Mouse (Mus musculus) heart, adult 2 months (tissue): ENCODE data around the gene Zbed4. TPM values are rescaled to one million over a fixed set of nuclear protein-coding genes. Genes with fewer than 3 reads are reported as not detected.
A peak's percentile ranks its signal among the peaks of the same experiment; 100 is the strongest.
"Not testable (repeated sequence)": the region's sequence is repeated elsewhere in the genome, so short reads cannot be mapped to it uniquely, and the experiment has no call there.

Experiments
- DNase-seq, 2 experiments: peaks; one replicate each; pipeline ENCODE4 v3.0.0; 2021
- H3K27ac ChIP-seq: fragments of 200-600 bp; 2 replicates; pipeline ENCODE4 v1.8.1; 2022
- H3K27me3 ChIP-seq: fragments of 200-500 bp; 2 replicates; pipeline ENCODE4 v1.6.1; 2012; ENCODE audit warnings: mild to moderate bottlenecking, low read length, inconsistent platforms, mixed read lengths; ENCODE audit not compliant: control insufficient read depth, insufficient read depth
- H3K36me3 ChIP-seq: fragments of 200-500 bp; 2 replicates; pipeline ENCODE4 v1.6.1; 2012; ENCODE audit warnings: low read length, inconsistent platforms; ENCODE audit not compliant: control insufficient read depth, insufficient read depth
- H3K4me1 ChIP-seq: fragments of 200-500 bp; 2 replicates; pipeline ENCODE4 v1.6.1; 2011; ENCODE audit warnings: low read length; ENCODE audit not compliant: control insufficient read depth, insufficient read depth
- H3K4me3 ChIP-seq: fragments of 200-600 bp; 2 replicates; pipeline ENCODE4 v1.8.1; 2022
- H3K79me2 ChIP-seq: fragments of 200-500 bp; replicated peaks from 2 replicates; pipeline ENCODE4 v1.6.1; 2012; ENCODE audit warnings: mild to moderate bottlenecking, inconsistent platforms, low read length, moderate library complexity, mixed read lengths; ENCODE audit not compliant: control insufficient read depth, insufficient read depth
- H3K9ac ChIP-seq: fragments of 200-500 bp; 2 replicates; pipeline ENCODE4 v1.6.1; 2012; ENCODE audit warnings: low read depth, mild to moderate bottlenecking, control low read depth, inconsistent platforms, low read length, mixed read lengths
- CTCF ChIP-seq: fragments of 200-600 bp; IDR thresholded peaks from 2 replicates; pipeline ENCODE4 v1.8.1; 2022; ENCODE audit warnings: antibody characterized with exemption, mild to moderate bottlenecking, moderate library complexity
- EP300 ChIP-seq: fragments of 200-500 bp; IDR thresholded peaks from 2 replicates; pipeline ENCODE4 v1.6.1; 2011; ENCODE audit warnings: low read depth, low read length, control low read depth; ENCODE audit not compliant: insufficient read depth
- POLR2A ChIP-seq: fragments of 200-500 bp; IDR thresholded peaks from 2 replicates; pipeline ENCODE4 v1.6.1; 2011; ENCODE audit warnings: mild to moderate bottlenecking, low read depth, low read length, control low read depth; ENCODE audit not compliant: insufficient read depth
- WGBS: fragments of 180-500 bp; shearing (Covaris S2); methylation state at CpG from one replicate; pipeline ENCODE4 v1.1.7; 2018; 5-methylcytosine and 5-hydroxymethylcytosine counted together
- intact Hi-C: fragments of 180-260 bp; cut with DNase I; formaldehyde crosslinking; loops from one replicate; pipeline ENCODE4 v1.15.1; 2025
- long read RNA-seq: library from polyadenylated mRNA; stranded (forward); transcript quantifications from one replicate; pipeline ENCODE4 v2.0.0, GENCODE M21; 2021
- polyA plus RNA-seq: library from polyadenylated mRNA; depleted of rRNA; stranded (reverse); fragments of >200 nt; gene quantifications from 2 replicates; pipeline ENCODE4 v1.2.3, GENCODE M21; 2012; rRNA removed
- total RNA-seq, 2 experiments: library from RNA; stranded (reverse); gene quantifications; 2 replicates each; pipeline ENCODE4 v1.2.3; 2021

Zbed4 gene
- total RNA-seq = 1 to 10 TPM; 8.2 to 9.1 TPM
- 3.3 and 6.0 TPM in 2 replicates for polyA plus RNA-seq
- long read RNA-seq, full-length matches to known transcripts = 1 of 9 reads
- long read RNA-seq, partial matches to known transcripts = 1 of 9 reads
- long read RNA-seq, other reads (novel, unspliced or antisense) = 7 of 9 reads

DNA sequence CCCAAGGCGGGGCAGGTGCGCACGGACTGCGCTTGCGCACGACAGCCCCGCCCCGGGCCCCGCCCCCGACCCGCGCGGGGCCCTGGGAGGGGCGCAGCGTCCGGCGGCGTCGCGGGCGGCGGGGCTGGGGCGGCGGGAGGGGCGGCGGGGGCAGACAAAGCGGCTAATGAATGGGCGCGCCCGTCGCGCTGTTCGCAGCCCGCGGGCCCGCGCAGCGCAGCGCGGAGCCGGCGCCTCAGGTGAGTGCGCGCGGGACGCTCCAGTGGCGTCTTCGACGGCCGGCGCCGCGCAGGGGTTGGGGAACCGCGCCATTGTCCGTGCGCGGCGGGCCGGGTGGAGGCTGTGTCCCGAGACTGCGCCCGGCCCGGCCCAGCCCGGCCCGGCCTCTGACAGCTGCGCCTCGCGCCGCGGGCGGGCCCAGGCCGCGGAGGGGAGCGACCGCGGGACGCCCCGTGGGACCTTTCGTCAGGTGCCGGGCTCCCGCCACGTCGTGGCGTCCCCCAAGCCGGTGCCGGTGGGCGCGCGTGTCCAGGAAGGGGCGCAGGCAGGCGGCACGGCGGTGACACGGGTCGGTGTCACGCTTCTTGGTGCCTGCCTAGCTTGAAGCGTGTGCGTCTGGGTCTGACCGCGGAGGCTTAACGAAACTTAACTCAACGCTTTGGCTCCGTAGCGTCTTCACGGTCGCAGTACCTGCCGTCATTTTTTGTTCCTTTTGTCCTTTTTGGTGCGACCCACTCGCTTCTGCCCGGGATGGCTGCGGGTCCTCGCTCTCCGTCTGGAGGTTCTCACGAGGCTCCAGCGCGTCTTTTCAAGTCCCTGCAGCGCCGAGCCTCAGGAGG lies at the start of gene Zbed4:
Gene Zbed4 (plus strand): TSS at position 97 of the 839 bp plus-strand sequence.
- intact Hi-C loops = loop anchor here (2.0 to 5.0 kb wide), 2 partner anchors 17 to 66 kb away; partner anchors contain the start of genes Alg12, Brd1 and Creld2
- no peak for DNase-seq
- Histone ChIP-seq H3K27ac (peak within 1 kb of the TSS; percentile 79), H3K27me3 (no peaks in the 10 kb centered on the region), H3K79me2 (no peaks in the 10 kb centered on the region), H3K36me3 (no peaks in the 10 kb centered on the region), H3K4me3 (peak within 1 kb of the TSS; percentile 75), H3K9ac (peak within 1 kb of the TSS; percentile 85), H3K4me1 (peaks cover 3% of the 10 kb centered on the region)
- TF ChIP-seq CTCF (no peak), POLR2A (no peak), EP300 (no peak)
- WGBS = under 1% methylated on average over 101 of the region's 119 CpGs

DNA sequence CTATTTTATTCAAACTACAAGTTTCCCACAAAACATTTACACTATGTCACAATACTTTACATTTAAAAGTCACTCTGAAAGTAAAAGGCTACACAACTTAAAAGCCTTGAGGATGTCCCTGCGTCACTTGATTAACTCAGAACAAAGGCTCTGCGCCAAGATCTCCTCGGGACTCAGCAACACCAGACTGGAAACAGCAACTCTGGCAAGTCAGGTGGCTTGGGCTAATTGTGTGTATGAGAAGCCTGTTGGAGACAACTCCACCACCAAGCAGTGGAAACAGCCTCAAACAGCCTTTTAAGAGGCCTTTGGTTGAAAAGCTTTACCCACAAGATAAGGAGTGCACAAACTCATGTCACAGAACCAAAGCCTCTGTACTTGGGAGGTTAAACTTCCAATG lies 49.0 kb upstream of the Zbed4 start:
- Histone ChIP-seq H3K79me2 (peaks cover 6% of the 10 kb centered on the region), H3K27ac (peak overlapping the region; percentile 50), H3K9ac (no peak overlapping the region), H3K4me3 (no peak overlapping the region), H3K27me3 (no peaks in the 10 kb centered on the region), H3K4me1 (no peaks in the 10 kb centered on the region), H3K36me3 (peaks cover 5% of the 10 kb centered on the region; the same call in 1 of the 2 replicates)
- DNase-seq = peak in 1 of 2 experiments; percentile 62
- 27% methylated on average over 3 of the region's 3 CpGs for WGBS
- 0 out of 2 replicates have a peak, but pooled peaks have one; percentile 56 for TF ChIP-seq EP300
- TF ChIP-seq CTCF = no peak
- intact Hi-C loops = no loop called here

DNA sequence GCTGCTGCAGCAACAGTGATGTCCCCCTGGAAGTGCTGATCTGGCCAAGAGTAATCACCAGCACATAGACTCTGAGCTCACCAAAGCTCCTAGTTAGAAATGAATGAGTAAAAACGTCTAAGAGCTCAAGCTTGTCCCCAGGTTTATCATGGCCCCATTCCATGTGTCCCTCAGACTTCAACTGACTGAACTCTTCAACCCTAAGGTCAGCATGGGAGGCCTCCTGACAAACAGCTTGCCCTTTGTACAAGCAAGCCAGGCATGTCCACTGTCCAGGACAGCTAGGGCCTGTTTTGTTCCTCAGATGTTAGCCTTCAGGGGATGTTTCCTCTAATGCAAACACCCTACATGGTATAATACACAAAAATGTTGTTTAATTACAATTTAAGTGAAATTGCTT lies 47.2 kb upstream of the Zbed4 start:
- H3K36me3 ChIP-seq = peaks cover 8% of the 10 kb centered on the region; the same call in 1 of the 2 replicates
- H3K9ac ChIP-seq = no peak overlapping the region
- no peak for DNase-seq
- H3K4me3 ChIP-seq = no peak overlapping the region
- H3K27me3 ChIP-seq = no peaks in the 10 kb centered on the region
- 35% methylated on average over 1 of the region's 1 CpGs for WGBS
- intact Hi-C loops = no loop called here
- peaks cover 6% of the 10 kb centered on the region for H3K79me2 ChIP-seq
- H3K4me1 ChIP-seq = no peaks in the 10 kb centered on the region
- no peak for TF ChIP-seq CTCF
- no peak for TF ChIP-seq EP300
- TF ChIP-seq POLR2A = no peak
- H3K27ac ChIP-seq = no peak overlapping the region

DNA sequence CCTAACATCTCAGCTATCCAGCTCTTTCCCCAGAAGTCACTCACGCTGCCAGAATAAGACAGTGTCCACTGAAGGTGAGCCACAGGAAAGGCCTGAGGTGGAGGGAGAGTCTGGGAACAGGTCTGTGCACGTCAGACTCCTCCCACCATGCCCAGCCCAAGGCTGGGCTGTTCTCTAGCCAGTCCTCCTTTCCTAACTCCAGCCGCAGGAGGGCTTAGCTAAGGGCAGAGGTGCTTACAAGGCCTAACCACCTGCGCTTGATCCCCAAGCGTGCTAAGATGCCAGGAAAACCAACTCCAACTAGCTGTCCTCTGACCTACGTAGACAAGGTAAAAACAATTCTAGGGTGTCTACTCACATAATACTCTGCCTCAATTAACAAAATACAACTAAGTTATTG lies 45.1 kb upstream of the Zbed4 start:
- Histone ChIP-seq H3K79me2 (peaks cover 6% of the 10 kb centered on the region), H3K4me3 (no peak overlapping the region), H3K27ac (no peak overlapping the region), H3K9ac (no peak overlapping the region), H3K4me1 (no peaks in the 10 kb centered on the region), H3K27me3 (no peaks in the 10 kb centered on the region), H3K36me3 (peaks cover 9% of the 10 kb centered on the region)
- intact Hi-C loops = no loop called here
- 80% methylated on average over 6 of the region's 6 CpGs for WGBS
- no peak for DNase-seq
- TF ChIP-seq POLR2A (no peak), EP300 (no peak), CTCF (no peak)

DNA sequence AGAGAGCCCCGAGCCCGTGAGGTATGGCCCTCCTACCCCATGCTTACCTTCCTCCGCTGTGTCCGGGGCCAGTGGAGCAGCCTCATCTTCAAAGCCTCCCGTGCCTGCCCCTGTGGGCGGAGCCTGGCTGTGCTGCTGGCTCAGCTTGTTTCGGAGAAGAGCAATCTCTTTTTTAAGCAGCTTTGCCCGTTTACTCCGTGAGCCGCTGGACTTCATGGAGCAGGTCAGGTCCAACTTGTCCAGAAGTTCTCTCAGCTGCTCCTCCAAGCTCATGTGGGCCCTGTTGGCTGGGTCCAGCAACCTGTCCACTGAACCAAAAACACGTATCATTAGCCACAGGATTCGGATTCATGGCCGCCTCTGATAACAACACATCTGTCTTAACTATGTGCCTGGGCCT lies 44.5 kb upstream of the Zbed4 start:
- H3K27ac ChIP-seq, intact Hi-C loops, H3K36me3 ChIP-seq, DNase-seq, H3K27me3 ChIP-seq, H3K9ac ChIP-seq, H3K4me3 ChIP-seq, H3K4me1 ChIP-seq, H3K79me2 ChIP-seq: not testable (repeated sequence)
- 77% methylated on average over 13 of the region's 13 CpGs for WGBS

DNA sequence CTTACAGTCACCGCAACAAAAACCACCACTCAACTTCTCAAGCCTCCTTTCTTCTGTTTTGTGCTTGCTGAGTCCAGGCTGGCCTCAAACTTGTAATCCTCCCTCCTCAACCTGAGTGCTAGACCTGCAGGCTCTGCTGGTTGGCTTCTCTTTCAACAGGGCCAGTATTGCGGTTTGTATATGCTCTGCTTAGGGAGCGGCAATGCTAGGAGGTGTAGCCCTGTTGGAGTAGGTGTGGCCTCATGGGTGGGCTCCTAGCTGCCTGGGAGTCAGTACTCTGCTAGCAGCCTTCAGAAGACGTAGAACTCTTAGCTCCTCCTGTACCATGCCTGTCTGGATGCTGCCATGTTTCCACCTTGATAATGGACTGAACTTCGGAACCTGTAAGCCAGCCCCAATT lies 43.3 kb upstream of the Zbed4 start:
- Histone ChIP-seq H3K79me2 (peaks cover 7% of the 10 kb centered on the region), H3K9ac (no peak overlapping the region), H3K27ac (no peak overlapping the region), H3K27me3 (no peaks in the 10 kb centered on the region), H3K36me3 (peaks cover 4% of the 10 kb centered on the region; the same call in 1 of the 2 replicates), H3K4me3 (no peak overlapping the region), H3K4me1 (no peaks in the 10 kb centered on the region)
- intact Hi-C loops = no loop called here
- TF ChIP-seq EP300 (no peak), CTCF (no peak), POLR2A (no peak)
- 89% methylated on average over 5 of the region's 5 CpGs for WGBS
- DNase-seq = no peak
